ENCODE assay signal across 9 mouse cellular contexts in the genomic region with DNA sequence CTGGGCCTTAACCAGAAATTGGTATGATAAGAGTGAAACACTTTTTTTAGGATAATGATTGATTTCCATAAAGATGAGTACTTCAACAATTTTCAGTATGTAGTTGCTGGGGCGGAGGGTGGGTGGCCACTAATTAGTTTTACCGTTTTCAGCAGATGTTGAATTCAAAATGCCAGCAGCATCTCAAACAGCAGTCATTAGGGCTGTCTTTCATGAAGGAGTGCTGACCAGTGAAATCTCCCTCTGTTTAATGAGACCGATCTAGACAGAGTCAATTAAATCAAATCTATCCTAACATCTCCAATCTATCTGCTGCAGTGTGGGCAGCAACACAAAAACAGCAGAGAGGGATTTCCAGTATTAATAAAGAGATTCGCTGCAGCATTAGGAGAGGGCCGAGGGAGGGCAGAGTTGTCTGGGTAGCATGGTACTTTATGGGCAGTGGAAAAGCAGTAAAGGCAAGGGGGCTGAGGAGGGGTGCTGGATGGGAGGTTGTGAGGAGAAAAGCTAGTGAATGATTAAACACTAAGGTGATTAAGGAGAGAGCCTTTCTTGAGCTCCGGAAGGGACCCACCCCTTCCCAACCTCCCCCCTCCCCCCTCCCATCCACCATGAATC. TPM values are rescaled to one million over a fixed set of nuclear protein-coding genes. Genes with fewer than 3 reads are reported as not detected.
DNase-seq lines count a peak whose midpoint lies in the region; ATAC-seq lines count a peak whose summit lies in the region.
"Had no signal": no experiment of that assay in that cellular context is flagged by ENCODE, and none has a peak within 500 bp of the region (broad histone marks: within the 10 kb centered on the region; RNA-seq: fewer than 3 reads in every experiment).

No protein-coding gene starts in this region.

- no peaks in the 10 kb centered on the region for H3K36me3 ChIP-seq in embryonic facial prominence, embryonic 14.5 days (ENCODE audit: control insufficient read depth, insufficient read depth, low read length)
- H3K36me3 ChIP-seq: G1E had no signal

- DNase-seq in right cerebral cortex, postnatal 10 days (ENCODE audit: low spot score in 2 of 2), result peak; percentile 28 to 34
- no peak for DNase-seq in right cerebral cortex, adult 18-20 months
- DNase-seq in embryonic facial prominence, embryonic 14.5 days (ENCODE audit: low spot score), result peak; percentile 1
- DNase-seq in layer of hippocampus, adult 9-11 months, result peak; percentile 5
- peak; percentile 50 for DNase-seq in retina, postnatal 1 day
- DNase-seq in testis, postnatal 10 days (ENCODE audit: low spot score), result no peak
- no peak for DNase-seq in left cerebral cortex, adult 9 months (ENCODE audit: low spot score in 2 of 2)

- no peaks in the 10 kb centered on the region for H3K9me3 ChIP-seq in embryonic facial prominence, embryonic 14.5 days (ENCODE audit: control insufficient read depth, low read length)

- H3K27me3 ChIP-seq in embryonic facial prominence, embryonic 14.5 days (replicated peaks; ENCODE audit: control insufficient read depth, insufficient read depth, low read length), result peaks cover 46% of the 10 kb centered on the region

- H3K4me3 ChIP-seq in embryonic facial prominence, embryonic 14.5 days (ENCODE audit: low read depth, low read length), result no peak overlapping the region

- ATAC-seq in embryonic facial prominence, embryonic 14.5 days (ENCODE audit: low read depth), result no peak

- no peak overlapping the region for H3K9ac ChIP-seq in embryonic facial prominence, embryonic 14.5 days (ENCODE audit: low read depth, low read length)

- WGBS in embryonic facial prominence, embryonic 14.5 days, result 19% methylated on average over 6 of the region's 6 CpGs

- peaks cover 19% of the 10 kb centered on the region for H3K4me1 ChIP-seq in embryonic facial prominence, embryonic 14.5 days (ENCODE audit: control insufficient read depth, insufficient read depth, low read length)

- peak overlapping the region; percentile 20; the same call in 1 of the 2 replicates for H3K4me2 ChIP-seq in embryonic facial prominence, embryonic 14.5 days (ENCODE audit: low read depth, low read length)

- no peak overlapping the region for H3K27ac ChIP-seq in embryonic facial prominence, embryonic 14.5 days (replicated peaks; ENCODE audit: low read depth, low read length)

RNA-seq across cellular contexts. Expression of a gene that starts 4.5 kb away (rescaled TPM):
- 2.8 and 4.6 TPM in 2 replicates for polyA plus RNA-seq in embryonic facial prominence, embryonic 14.5 days (2014; fragmentation: Nextera tagmentation; extraction: Ambion mirVana)
- polyA plus RNA-seq: G1E; liver, adult 2 months had no signal

Comparison
In these comparisons a context has a peak if more than half of its experiments do, and no peak if none do; other contexts are left out.
1. DNase-seq: peak in right cerebral cortex, postnatal 10 days (2 of 2), embryonic facial prominence, embryonic 14.5 days (single experiment), layer of hippocampus, adult 9-11 months (single experiment) and retina, postnatal 1 day (single experiment); none in right cerebral cortex, adult 18-20 months (single experiment), testis, postnatal 10 days (single experiment) and left cerebral cortex, adult 9 months (0 of 2).